Mouse (Mus musculus): Measurements from ENCODE around the gene Ache.

- TF ChIP-seq POLR2A (IDR thresholded peaks at IDR 0.05; ENCODE audit: insufficient read length, low read depth) (peak; percentile 42), MYOD1 (IDR thresholded peaks at IDR 0.05; ENCODE audit: control insufficient read depth in 1 of 3, insufficient read length in 2 of 3, low read depth in 2 of 3) (no peak), MAX (IDR thresholded peaks at IDR 0.05; ENCODE audit: low read depth) (no peak), MYOG (IDR thresholded peaks at IDR 0.05; ENCODE audit: control insufficient read depth in 1 of 3, insufficient read depth in 1 of 3, insufficient read length in 2 of 3, low read depth in 2 of 3) (no peak), REST (IDR thresholded peaks at IDR 0.05; ENCODE audit: insufficient read depth, insufficient read length) (no peak), POLR2AphosphoS2 (IDR thresholded peaks at IDR 0.05; ENCODE audit: insufficient read length, low read depth) (peak; percentile 75), CEBPB (IDR thresholded peaks at IDR 0.05; ENCODE audit: insufficient read depth, poor library complexity, severe bottlenecking) (no peak), TCF12 (IDR thresholded peaks at IDR 0.05; ENCODE audit: insufficient read depth, poor library complexity, severe bottlenecking) (no peak), TCF3 (IDR thresholded peaks at IDR 0.05; ENCODE audit: insufficient read length, low read depth) (no peak), USF1 (IDR thresholded peaks at IDR 0.05; ENCODE audit: low read depth) (no peak)
Observed at GRCm38 (mm10) chr5:137333512-137334174, 46.3 kb downstream of the Ache start, which contains the start of gene Slc12a9.

Data from myocyte (in vitro differentiated cells).